Mouse (Mus musculus) cerebellum, postnatal 36 days (tissue): ENCODE data around the gene Ctsa.
A peak's percentile ranks its signal among the peaks of the same experiment; 100 is the strongest.
"Not testable (repeated sequence)": the region's sequence is repeated elsewhere in the genome, so short reads cannot be mapped to it uniquely, and the experiment has no call there.

Source experiments
- DNase-seq, 2 experiments: peaks; one replicate each; pipeline ENCODE4 v3.0.0; 2021 to 2022; ENCODE audit warnings: mixed read lengths in 2 of 2

Ctsa gene

DNA sequence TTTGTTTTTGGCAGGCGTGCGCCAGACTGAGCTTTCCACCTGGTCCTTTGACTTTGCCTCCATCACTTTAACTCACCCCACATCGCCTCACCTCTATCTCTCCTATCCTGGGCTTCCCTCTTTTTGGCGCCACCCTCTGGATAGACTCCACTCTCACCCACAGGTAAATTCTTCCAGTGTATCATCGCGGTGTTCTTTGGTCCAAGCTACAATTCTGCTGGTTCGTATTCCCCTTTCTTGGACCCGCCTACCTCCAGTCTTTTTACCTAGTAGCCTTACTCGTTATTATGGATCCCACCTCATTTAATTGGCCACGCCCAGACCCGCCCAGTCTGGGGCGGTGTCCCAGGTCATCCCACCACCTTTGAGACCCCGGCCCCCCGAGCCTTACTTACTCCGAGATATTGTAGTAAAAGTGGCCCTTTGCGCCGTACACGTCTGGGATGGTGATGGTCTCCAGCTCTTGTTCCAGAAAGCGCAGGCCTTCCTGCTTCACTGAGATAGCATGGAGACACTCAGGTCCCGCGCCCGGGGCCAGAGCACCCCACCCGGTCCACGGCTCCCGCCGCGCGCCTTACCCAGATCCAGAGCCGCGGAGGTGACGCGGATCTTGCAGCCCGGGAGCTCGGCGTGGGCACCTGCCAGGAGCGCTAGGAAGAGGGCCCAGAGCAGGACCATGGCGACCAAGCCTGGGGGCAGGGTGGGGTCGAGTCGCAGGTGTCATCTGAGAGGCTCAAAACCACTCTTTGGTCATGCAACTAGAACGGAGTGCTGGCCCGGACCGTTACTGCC lies 23.8 kb downstream of the Ctsa start:
- DNase-seq, result peak in 1 of 2 experiments; percentile 30

DNA sequence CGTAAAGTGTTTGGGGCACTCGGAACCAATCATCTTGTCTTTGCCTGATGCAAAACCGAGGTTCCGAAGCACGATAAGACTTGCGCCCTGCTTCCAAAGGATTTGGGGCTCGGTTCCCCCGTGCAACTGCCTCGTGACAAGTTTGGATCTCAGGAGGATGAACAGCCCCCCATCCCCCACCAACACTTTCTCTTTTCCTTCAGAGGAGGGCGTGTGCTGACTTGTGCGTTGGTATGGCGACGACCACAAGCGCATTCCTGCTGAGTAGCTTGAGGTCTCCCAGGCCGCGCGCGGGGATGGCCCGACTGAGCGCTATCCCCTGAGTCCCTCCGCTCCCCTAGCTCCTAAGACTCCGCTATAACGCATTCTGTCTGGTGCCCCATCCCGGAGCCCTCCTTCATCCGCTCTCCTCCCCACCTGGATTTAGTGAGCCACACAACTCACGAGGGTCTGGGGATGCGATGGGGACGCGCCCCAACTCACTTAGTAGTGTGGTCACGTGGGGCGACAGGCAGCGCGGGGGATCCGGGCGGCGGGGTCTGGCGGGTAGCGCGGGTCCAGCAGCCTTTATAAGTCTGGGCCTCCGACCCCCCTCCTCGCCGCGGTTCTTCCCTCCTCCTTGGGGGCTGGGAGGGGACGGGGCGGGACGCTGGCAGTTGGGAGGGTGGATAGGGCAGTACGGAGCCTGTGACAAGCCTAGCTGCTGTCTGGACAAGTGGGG lies 24.6 kb downstream of the Ctsa start, which contains the start of gene Pltp:
Pltp (minus strand) TSS at position 611 of the 721 bp plus-strand sequence.
- DNase-seq, result peak in 1 of 2 experiments; percentile 33

DNA sequence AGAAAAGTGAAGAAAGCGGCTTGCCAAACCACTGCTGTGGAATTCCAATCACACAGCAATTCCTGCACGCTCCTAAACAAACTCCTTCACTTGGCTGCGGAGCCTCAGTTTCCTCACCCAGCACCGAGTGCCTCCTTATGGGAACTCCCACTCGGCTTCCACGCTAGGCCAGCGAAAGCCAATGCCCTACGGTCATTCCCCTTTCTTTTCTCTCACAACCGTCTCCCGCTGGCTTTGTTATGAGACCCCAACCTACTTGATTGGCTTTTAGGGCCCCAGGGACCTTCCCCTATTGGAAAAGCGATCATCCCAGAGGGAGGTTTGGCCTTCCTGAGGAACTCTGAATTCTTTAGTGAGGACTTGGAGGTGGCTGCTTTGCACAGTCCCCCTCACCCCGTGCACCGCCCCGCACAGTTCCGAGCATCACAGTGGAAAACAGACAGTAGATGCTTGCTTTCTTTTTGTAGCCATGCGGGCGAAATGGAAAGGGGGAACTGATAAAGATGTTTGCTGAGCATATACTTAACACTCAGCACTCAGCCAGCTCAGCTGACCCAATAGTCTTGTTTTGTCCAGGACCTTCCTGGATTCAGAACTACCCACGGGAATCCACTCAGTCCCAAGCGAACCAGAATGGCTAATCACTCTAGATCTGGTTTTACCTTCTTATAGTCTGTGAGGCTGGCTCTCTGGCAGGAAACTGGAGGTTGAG lies 25.3 kb downstream of the Ctsa start:
- DNase-seq, result no peak

DNA sequence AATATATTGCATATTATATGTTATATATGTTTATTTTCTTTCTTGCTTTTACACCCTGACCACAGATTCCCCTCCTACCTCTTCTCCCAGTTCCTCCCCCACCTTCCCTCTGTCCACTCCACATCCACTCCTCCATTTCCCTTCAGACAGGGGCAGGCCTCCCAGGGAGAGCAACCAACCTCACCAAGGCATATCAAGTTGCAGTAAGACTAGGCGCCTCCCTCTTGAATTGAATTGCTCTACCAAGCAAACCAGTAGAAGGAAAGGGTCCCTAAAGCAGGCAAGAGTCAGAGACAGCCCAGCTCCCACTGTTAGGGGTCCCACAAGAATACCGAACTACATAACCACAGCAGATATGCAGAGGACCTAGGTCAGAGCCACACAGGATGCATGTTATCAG lies 26.5 kb downstream of the Ctsa start:
- DNase-seq, result no peak

DNA sequence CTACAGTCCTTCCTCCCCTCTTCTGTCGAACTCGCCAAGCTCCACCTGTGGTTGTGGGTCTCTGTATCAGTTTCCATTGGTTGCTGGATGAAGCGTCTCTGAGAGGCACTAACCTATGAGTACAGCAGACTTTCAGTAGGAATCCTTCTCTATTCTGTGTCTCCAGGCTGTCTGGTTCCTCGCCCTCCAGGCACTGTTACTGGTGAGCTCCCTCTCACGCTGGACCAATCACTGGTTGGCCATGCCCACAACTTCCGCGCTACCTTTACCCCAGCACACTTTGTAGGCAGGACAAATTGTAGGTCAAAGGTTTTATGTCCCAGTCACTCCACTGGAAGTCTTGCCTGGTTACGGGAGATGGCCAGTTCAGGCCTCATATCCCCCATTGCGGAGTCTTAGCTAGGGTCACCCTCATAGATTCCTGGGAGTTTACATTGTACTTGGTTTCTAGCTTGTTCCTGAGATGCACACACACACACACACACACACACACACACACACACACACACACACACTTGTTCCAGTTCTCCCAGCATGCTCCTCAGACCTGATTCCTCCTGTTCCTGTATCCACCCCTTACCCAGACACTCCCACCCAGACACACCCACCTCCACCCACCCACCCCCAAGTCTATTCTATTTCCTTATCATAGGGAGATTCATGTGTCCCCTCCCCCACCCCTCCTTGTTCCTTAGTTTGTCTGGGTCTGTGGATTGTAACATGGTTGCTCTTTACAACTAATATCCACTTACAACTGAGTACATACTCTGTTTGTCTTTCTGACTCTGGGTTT lies 27.2 kb downstream of the Ctsa start:
- no peak for DNase-seq

DNA sequence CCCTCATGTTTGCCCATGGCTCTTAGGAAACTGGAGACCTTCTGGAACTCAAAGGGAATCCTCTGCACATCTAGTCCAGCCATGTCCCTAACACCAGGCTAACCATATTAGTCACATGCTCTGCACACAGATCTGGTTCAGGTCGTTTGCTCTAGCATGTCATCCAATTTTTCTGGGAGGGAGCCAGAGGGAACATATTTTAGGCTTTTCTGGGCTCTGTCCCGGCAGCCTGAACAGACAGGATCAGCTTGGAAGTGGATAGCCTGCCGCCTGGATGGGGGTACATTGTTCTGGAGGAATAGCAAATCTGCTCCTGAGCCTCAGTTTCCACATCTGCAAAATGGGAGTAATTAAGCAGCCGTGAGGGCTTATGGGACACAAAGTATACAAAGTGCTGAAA lies 28.4 kb downstream of the Ctsa start:
- no peak for DNase-seq

DNA sequence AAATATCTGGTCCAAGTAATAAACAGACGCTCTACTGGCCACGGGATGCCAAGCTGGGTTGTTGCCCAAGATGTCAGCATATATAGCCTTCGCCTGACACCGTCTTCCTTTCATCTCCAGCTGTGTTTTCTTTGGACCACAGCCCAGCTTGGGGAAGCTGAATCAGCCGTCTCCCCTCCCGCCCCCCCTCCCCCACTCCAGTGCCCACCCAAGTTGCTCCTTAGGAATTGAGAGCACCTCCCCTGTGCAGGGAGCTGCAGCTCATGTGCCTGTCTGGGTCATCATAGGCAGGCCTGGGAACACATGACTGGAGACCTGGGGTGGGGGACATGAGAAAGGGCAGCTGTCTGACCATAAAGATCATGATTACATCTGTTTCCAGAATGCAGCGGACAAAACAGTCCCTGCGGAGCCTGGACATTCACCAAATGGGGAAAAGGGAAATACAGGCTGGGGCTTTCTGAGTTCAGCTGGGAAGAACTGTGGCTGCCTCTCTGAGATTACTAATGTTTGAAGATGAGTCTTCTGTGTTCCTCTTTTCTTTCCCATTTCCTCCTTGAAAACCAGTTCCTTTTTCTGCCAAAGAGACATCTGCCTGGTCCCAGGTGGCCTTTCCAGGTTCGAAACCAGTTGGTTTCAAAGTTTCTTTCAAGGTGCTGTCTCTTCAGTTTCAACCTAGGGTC lies 29.6 kb downstream of the Ctsa start:
- DNase-seq, result no peak

DNA sequence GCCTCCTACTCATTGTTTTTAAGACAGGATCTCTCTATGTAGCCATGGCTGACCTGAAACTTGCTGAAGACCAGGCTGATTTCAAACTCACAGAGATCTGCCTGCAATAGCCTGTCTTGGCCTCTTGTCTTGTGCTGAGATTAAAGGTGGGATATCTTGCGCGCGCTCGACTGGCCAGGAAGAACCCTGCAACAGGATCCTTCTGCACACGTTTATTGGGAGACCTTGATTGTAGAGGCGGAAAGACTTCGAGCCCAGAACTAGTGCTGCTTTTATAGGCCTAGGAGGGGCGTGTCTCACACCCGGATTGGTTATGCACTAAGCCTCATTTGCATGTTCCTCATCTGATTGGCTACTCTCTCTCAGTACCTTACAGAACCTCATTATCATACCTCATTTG lies 30.7 kb downstream of the Ctsa start:
- not testable (repeated sequence) for DNase-seq

DNA sequence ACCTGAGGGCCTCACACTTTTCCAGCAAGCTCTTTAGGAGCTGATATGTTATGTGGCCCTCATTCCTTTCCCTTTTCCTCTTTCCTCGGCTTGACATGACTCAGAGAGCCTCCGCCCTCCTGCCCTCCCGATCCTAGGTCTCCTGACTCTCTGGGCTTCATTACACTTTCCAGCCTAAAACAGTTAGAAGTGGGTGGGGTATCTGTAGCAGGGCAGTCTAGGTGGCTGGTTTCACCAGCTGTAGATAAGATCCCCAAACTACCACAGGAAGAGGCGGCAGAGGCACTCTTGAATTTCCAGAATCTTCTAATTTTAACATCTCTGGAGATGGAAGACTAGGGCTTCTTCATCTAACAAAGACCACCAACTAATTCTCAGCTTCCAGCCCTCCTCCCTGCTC lies 31.9 kb downstream of the Ctsa start:
- DNase-seq, result no peak

DNA sequence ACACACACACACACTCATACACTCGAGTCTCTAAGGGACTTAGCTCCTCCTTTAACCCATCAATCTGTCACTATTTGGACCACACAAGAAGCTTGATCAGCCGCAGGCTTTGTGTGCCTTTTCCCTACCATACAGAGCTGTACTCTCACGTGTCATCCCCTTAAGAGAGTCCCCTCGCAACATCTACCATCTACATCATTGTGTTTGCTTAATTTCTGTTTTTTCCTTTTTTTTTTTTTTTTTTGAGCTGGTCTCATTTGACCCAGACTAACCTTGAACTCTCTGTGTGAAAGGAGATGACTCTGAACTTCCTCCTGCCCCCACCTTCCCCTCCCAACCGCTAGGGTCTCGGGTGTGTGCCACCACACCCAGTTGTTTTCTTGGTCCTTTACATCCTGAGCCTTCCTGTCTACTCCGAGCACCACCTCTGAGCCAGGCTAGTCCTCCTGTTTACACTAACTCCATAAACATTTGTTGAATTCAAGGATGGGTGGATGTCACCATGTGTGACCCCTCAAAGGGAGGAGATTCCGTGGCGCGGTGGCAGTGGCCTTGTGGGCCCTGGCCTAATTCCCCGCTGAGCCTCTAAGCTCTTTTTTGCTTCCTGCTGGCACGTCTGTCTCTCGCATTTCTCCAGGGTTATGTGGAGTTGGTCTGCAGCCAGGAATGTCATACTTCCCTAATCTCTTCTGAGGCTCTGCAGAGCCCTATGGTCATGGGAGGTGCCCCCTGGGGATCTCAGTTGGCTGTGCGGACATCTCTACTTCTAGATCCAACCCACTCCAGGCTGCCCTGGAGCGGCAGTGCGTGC lies 34.3 kb downstream of the Ctsa start:
- no peak for DNase-seq

DNA sequence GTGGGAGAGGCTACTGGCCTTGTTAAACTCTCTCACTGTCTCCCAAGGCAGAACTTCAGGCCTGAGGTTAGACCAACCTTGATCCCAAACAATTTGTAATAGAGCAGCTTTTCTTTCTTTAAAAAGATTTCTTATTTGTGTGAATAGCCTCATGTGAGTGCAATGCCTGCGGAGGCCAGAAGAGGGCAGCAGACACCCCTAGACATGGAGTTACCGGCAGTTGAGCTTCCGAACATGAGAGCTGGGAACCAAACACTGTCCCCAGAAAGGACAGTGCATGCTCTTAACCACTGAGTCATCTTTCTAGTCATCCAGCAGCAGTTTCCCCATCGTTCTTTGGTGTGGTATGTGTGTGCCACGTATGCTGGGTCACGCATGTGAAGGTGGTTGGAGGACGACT lies 34.9 kb downstream of the Ctsa start:
- DNase-seq, result no peak

DNA sequence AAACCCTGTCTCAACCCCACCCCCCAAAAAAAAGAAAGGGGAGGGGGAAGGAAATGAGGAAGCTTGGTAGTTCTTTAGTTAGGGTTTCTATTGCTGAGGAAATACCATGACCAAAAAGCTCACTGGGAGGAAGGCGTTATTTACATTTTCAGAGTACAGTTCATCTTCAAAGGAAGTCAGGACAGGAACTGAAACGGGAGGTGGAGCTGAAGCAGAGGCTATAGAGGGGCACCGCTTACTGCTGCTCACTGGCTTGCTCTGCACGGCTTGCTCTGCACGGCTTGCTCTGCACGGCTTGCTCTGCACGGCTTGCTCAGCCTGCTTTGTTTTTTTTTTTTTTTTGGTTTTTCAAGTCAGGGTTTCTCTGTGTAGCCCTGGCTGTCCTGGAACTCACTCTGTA lies 35.8 kb downstream of the Ctsa start:
- no peak for DNase-seq

DNA sequence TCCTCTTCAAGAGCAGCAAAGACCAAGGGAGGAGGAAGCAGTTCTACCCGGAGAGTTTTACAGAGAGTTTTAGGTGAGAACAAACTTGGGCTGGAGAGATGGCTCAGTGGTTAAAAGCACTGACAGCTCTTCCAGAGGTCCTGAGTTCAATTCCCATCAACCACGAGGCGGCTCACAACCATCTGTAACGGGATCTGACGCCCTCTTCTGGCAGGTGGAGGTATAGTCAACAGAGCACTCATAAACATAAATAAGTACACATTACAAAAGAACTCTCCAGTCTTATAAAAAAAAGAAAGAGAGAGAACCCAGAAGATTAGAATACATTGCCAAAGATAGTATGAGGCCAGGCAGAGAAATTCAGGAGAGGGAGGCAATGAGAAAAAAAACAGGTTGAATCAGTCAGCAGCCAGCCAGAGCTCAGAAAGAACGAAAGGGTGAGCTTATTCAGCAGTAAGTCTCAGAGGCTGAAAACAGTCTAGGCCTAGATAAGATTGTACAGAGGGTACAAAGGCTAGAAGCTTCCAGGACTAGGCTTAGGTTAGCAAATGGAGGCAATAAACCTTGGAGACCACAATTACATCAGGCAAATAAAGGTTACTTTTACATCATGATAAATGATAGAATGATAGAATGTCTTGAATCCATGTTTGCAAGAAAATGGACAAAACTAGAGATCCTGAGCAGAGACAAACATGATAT lies 39.1 kb downstream of the Ctsa start:
- no peak for DNase-seq

DNA sequence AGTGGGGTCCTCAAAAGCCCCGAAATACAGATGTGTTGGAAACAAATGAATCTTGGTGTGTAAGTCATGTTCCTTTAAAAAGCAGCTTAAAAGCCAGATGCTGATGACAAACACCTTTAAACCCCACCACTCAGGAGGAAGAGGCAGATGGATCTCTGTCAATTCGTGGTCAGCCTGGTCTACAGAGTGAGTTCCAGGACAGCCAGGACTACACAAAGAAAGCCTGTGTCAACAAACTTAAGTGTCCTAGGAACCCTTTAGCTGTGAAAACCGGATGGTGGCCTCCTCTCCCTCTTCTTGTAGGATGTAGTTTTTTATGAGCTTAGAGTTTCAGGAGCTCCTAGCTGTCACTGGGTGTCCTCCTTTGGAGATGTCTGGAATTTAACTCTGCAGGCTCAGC lies 40.9 kb downstream of the Ctsa start:
- DNase-seq, result no peak

DNA sequence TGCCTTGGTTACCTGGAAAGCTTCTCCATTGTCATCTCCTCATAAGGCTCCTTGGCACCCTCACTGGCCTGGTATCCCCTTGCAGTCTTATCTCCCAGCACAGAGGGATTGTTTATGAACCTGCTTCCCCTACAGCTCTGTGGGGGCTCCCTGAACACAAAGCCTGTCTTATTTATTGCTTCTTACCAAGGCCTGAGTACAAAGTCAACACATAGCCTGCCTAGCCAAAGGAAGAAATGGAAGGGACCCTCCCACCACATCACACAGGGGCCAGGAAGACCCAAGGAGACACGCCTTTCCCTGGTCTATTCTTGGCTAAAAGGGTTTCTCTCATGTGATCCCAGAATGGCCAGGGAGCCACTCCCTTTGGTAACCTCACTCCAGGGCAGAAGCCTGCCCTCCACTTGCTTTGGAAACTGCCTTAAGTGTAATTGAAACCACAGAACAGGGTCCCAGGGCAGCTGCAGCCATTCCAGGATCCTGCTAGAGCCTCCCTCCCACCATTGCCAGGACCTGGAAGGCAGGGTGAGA lies 41.6 kb downstream of the Ctsa start:
- no peak for DNase-seq

DNA sequence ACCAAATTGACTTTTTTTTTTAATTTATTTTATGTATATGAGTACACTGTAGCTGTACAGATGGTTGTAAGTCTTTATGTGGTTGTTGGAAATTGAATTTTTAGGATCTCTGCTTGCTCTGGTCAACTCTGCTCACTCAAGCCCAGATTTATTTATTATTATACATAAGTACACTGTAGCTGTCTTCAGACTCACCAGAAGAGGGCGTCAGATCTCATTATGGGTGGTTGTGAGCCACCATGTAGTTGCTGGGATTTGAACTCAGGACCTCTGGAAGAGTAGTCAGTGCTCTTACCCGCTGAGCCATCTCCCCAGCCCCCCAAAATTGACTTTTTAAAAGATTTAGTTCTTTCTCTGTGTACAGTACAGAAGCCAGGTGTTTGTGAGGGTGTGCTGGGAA lies 43.0 kb downstream of the Ctsa start:
- DNase-seq, result not testable (repeated sequence)

DNA sequence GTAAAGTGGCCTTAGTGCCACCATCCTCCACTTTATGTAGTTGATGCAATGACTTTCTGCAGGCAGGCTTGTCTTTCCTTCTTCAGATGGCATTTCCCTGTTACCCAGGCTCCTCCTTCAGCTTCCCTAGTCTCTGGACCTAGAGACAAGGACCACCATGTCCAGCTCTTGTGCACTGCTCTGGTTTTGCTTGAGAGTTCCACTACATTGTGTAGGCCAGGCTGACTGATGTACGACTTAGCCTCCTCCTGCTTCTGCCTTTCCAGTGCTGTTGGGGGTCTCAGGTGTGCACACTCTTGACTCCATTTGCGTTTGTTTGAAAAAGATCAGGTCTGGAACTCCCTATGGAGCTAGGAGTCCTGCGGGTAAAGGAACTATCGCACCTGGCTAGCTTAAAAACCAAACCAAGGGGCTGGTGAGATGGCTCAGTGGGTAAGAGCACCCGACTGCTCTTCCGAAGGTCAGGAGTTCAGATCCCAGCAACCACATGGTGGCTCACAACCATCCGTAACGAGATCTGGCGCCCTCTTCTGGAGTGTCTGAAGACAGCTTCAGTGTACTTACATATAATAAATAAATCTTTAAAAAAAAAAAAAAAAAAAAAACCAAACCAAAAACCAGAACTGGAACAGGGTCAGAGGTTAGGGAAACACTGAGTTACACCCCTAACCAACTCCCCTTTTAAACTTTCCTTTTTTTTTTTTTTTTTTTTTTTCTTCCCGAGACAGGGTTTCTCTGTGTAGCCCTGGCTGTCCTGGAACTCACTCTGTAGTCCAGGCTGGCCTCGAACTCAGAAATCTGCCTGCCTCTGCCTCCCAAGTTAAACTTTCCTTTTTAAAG lies 44.9 kb downstream of the Ctsa start:
- DNase-seq, result not testable (repeated sequence)

DNA sequence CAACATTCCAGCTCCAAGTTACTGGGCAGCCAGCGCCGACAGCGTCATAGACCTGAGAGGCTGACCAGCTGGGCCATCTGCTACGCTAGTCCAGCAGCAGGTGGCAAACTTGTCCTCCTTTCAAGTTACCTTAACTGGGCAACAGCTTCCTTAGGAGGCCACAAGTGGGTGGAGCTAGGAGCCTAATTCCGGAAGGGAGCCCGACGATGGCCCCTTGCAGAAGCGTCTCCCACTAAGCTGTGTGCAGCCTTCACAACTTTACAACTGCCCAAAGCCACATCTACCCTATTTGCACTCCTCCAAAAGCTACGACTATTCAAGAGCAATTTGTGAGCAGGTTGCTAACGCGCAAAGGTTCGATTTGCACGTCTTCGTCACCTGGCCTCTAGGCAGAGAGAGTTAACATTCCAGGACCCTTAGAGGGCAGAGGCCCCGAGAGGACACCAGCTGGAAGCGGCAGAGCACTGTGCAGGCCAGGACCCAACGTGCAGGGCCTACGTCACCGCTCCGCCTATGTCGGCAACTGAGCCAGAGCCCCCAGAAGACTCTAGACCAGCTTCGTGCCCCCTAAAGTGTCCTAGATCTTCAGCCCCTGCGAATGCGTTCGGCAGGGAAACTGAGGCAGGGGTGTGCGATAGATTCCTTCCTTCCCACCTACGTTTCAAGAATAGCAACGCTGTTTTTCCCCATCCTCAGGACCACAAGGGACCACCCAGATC lies 46.0 kb downstream of the Ctsa start:
- peak; percentile 64 for DNase-seq

DNA sequence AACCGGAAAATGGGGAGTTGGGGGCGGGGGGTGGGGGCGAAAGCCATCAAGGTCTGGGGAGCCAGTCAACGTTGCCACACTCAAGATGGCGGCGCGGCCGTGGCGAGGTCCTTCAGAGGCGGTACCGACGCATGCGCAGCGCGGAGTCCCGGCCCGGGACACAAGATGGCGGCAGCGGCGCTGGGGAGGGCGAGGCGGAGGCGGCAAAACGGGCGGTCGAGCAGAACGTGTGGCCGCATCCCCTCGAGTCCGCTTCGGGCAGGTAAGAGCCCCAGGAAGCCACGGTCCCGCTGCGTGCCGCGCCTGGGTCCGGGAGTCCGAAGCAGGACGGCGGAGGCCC lies 46.5 kb downstream of the Ctsa start, which contains the start of gene Pcif1:
Pcif1 (plus strand) TSS at position 77 of the 340 bp plus-strand sequence.
- peak; percentile 94 to 96 for DNase-seq
